Mouse (Mus musculus): ENCODE data around the gene Fyco1. TPM values are rescaled to one million over a fixed set of nuclear protein-coding genes. Genes with fewer than 3 reads are reported as not detected.

Gene Fyco1
- 3.4 and 6.3 TPM in 2 replicates for polyA plus RNA-seq (2012; rRNA removed)

DNA sequence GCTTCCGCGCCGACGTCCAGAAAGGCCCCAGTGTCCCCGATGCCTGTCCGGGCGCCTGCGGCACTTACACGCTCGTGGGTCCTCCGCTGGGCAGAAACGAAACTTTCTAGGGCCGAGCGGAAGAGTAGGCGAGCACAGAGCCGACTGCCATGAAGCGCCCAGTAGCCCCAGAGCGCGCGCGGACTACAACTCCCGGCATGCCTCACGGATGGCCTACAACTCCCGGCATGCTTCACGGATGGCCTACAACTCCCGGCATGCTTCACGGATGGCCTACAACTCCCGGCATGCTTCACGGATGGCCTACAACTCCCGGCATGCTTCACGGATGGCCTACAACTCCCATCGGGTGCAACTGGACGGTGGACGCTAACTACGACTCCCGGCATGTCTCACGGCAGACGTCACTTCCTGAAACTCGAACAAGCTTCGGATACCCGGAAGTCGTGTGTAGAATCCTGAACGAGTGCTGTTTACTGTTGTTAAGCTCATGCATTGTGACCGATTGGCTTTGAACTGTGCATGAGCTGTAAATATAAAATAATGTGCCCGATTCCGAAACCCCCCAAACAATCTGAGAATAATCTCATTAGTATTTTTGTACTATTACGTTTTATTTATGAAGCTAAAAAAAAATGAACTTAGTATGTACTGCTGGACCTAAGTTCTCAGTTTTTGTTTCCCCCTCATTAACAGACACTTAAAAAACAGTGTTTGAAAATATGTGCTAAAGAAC, at the start of gene Fyco1:
Gene Fyco1, minus strand, starts transcription at position 187 of the 736 bp plus-strand sequence.
- under 1% methylated on average over 47 of the region's 47 CpGs for WGBS
- DNase-seq (ENCODE audit: low read depth, low spot score): peak; percentile 96

DNA sequence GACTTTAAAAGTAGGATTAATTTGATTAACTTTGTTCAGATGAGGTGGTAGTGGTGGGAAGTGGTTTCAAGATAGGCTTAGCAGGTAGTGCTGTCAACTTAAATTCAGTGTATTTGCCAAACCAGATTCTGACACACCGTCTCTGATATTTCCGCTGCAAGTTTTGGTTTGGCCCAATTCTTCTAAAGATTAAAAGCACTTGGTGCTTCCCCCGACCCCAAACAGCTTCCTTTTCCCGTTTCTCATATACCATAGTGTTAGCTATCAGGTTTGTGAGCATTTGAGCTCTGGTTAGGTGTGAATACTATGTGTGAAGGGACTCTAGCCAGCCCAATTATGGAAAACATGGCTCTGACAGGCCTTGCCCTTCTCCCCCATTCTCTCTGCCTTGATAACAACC, 20.4 kb upstream of the Fyco1 start:
- WGBS: 62% methylated on average over 4 of the region's 4 CpGs
- DNase-seq (ENCODE audit: low read depth, low spot score): no peak

DNA sequence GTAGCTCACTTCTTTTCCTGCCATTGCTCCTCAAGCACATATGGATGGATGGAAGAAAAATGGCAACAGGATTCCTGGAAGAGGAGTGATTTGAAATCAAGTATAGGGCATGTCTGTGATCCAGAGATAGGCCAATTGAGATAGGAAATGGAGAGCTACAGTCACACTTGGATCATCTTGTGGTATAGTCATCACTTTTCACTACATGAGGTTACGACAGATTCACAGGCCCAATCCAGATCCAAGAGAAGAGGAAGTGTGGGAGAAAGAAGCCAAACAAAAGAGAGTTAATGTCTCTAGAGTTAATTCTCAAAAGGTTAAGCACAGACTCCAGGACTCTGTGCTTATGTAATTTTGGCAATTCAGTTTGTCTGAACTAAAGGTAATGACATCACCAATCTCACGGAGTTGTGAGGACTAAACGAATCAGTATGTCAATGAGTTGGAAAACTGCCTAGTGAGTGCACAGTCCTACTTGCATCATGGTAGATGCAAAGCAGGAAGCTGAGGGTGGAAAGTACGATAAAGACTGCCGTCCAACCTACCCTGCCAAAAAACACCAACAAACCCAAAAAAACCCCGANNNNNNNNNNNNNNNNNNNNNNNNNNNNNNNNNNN, 17.6 kb upstream of the Fyco1 start:
- 43% methylated on average over 6 of the region's 6 CpGs for WGBS
- DNase-seq (ENCODE audit: low read depth, low spot score): no peak

DNA sequence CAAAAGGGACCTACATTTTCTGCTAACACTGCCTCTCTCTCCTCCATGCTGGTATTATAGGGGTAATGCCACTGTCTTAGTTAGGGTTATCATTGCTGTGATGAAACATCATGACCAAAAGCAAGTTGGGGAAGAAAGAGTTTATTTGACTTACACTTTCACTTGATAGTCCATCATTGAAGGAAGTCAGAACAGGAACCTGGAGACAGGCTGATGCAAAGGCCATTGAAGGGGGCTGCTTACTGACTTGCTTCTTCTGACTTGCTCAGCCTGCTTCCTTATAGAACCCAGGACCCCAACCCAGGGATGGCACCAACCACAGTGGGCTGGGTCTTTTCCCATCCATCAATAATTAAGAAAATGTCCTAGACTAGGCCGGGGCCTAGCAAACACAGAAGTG, 11.9 kb upstream of the Fyco1 start:
- WGBS: 97% methylated on average over 1 of the region's 1 CpGs
- no peak for DNase-seq (ENCODE audit: low read depth, low spot score)

DNA sequence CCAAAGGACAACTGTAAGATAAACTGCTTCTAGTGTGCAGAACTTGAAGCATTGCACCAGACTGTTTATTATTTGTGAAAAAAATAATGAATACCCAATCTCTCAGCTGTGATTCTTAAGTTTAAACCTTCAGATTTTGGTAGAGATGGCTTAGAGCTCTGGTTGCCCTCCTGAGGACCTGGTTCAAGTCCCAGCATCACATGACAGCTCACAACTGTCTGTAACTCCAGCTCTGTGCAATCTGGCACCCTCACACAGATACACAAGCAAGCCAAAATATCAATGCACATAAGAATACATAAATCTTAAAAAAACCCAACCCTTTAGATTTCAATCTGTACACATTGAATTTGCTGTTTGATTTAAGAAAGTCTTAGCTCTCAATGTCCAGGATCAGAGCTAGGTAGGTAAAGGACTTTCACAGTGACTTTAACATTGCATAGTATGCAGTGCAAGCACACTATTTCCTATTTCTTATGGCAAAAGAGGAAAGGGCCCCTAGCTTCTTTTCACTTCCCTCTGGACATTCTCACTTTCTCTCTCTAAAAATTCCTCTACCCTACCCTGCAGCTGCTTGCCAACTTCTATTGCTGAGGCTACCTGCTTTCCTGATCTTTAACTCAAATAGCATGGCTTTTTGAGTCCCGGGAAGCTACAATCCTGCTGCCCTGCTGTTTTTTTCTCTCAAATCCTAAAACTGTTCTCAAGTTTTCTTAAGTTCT, 11.4 kb upstream of the Fyco1 start:
- WGBS: 84% methylated on average over 1 of the region's 1 CpGs
- no peak for DNase-seq (ENCODE audit: low read depth, low spot score)

DNA sequence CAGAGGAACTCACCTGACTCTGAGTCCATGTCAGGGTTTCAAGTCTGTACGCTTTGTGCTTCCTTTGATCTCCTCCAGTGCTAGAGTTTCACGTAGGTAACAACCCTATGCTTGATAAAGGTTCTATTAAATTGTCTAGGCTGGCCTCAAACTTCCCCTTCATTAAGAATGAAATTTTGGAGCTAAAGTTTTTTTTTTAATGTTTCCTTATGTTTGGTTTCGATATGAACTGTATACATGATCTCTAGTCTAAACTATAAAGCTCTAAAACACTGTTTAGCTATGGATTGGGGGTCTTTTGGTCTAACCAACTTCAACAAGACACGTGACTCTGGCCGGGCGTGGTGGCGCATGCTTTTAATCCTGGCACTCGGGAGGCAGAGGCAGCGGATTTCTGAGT, 10.2 kb upstream of the Fyco1 start, which contains the start of gene Xcr1:
Gene Xcr1, minus strand, starts transcription at position 101 of the 400 bp plus-strand sequence.
- DNase-seq (ENCODE audit: low read depth, low spot score): no peak
- 74% methylated on average over 9 of the region's 9 CpGs for WGBS

DNA sequence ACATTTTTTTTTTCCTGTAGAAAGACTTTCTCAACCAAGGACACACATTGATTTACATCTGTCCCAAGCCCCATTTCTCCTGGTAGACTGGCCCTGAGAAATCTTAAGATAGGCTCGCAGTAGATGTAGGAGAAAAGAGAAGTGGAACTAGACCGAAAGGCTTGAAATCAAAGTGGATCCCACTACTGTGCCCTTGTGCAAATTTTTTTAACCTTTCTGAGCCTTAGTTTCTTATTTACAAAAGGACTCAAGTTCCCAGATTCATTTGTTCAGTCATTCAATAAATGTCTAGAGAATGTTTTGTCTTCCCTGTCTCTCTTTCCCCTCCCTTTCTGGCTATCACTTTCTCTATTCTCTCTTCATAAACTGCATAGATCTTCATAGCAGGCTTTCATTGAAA, 5.1 kb upstream of the Fyco1 start:
- 69% methylated on average over 2 of the region's 2 CpGs for WGBS
- no peak for DNase-seq (ENCODE audit: low read depth, low spot score)

DNA sequence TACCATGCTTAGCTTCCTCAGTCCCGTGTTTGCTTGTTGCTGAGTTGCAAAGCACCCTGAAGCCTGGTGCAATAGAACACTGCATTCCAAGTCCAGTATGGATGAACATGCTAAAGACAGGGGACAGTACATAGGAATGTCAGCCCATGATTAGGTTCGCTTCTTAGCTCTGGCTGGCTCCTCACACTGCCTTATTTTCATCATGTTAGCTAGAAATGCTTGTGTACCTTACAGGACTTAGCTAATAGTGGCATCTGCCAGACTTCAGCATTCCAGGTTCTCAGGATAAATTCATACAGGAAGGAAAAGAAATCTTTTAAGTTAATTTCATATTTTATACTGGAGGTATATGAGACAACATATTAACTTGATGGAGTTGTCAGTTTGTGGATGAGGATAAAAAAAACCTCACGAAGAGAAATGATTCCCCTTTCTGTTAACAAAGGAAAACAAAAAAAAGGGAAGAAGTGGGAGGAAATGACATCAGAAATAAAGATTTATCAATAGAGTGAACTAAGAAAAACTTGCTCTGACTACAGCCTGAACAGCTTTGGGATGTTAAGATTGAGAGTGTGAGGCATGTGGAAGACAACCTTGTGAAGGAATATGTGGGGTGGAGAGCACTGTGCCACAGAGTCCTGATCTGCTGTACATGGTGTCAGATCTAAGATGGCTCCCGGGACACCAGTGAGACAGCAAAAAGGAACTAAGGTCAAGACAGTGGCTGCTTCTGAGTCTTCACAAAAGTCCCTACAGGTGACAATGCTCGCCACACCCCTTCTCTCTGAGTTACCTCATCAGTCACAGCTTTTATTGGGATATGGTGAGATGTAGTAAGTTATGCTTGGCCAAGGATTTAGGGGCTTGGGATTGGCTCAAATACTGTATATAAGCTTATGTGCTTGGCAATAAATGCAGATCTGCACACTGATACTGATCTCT, 1.0 kb upstream of the Fyco1 start:
- WGBS: 55% methylated on average over 5 of the region's 5 CpGs
- no peak for DNase-seq (ENCODE audit: low read depth, low spot score)

DNA sequence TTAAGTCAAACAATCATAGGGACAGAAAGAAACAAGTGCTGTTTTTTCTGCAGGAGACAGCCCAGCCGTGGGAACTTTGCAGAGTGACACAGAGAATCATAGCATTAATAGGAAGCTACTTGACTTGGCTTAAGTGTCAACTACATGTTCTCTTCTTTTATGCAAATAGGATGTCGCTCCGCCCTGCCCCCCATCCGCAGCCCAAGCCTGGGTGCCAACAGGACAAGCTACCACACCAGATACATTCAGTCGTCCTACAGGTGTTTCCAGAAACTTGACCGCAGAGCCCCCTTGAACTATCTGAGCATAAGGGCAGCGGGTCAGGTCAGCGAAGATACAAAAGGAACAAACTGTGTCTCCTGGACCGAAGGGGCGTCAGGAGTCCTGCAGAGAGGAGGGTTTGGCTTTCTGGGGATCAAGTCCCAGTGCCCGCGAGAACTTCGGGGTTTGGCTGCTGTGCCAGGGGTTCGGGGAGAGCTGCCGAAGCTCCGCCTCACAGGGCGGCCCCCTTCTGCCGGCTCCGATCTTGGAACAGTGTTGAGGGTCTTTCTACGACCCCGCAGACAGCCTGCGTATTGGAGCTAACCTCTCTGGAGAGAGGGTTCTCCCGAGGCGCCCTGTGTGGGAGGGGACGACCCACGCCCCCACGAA, 512 bp downstream of the Fyco1 start:
- DNase-seq (ENCODE audit: low read depth, low spot score): peak; percentile 31

DNA sequence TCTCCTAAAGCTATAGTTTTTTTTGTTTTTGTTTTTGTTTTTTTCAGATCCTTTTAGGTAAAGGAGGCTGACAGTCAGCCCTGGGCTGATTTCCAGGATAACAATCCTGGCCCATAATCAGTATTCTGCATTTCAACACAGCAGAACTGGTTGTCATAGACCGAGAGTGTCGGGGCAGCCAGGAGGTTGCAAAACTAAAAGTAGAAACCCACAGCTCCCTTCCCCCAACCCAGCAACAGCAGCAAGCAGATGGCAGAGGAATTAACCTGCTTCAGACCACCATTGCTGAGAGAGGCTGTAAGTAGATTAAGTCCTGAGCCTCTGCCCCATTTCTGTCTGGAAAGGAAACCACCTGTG, 1.0 kb downstream of the Fyco1 start:
- no peak for DNase-seq (ENCODE audit: low read depth, low spot score)
- 3% methylated on average over 2 of the region's 2 CpGs for WGBS

More for the DNA sequence above, 512 bp downstream of the Fyco1 start:
- WGBS: under 1% methylated on average over 27 of the region's 27 CpGs

DNA sequence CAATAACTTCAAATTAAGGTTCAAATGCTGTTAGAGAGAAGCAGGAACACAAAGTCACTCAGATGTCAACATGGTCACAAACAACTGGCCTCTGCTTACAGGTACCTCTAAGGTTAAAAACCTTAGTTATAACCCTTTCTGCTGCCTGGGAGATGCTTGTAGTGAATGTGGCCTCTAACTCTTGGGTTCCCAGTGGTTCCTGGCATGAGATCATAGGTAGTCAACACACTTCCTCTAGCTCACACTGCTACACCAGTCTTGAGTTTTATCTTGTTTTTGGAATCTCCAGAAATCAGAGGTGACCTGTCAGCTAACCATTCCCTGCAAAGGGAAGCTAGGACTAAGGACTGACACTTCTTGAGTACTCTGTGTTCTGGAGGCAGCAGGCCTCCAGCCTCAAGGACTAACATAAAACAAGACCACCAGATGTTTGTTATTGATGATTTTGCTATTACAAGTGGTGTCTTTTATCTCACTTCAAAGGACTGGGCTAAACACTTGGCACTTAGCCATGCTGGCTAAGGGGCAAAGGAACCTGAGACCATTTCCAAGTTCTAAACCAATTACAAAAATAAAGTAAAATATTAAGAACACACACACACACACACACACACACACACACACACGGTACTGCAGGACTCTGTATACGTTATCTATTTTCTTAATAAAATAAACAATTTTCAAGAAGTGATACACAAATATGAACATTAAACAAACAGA, 1.6 kb downstream of the Fyco1 start:
- 36% methylated on average over 2 of the region's 2 CpGs for WGBS
- DNase-seq (ENCODE audit: low read depth, low spot score): no peak

DNA sequence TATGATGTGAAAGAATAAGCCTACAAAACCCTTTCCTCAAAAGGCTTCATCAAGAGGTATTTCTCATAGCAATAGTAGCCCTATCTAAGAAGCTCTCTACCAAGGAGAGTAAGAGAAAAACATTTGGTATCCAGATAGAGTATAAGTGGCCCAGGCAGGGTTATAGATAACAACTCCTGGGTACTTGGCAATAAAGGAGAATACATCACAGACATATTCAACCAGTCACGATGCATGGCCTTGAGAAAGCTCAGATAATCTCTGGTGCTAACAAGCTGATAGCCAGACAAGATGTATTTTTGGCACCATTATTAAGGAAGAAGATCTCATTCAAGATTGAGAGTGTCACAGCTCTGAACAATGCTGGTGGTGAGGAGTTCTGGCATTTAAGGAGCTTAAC, 5.2 kb downstream of the Fyco1 start:
- 79% methylated on average over 1 of the region's 1 CpGs for WGBS
- no peak for DNase-seq (ENCODE audit: low read depth, low spot score)

DNA sequence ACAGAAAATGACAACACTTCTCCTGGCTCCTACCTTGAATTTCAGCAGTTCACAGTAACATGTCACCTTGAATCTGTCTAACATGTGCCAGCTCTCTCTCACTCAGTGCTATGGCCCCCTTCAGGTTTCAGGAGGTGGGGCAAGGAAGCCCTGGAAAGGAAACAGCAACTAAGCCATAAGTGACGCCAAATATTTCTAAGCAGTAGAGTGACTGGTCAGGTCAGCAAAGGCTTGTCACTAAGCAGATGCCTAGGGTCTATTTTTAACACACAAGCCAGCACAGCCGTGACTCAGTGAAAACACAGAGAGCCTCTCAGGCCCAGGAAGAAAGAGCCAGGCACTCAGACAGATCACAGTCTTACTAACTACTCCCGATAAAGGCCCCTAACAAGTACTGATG, 6.6 kb downstream of the Fyco1 start:
- no peak for DNase-seq (ENCODE audit: low read depth, low spot score)
- 55% methylated on average over 3 of the region's 3 CpGs for WGBS

DNA sequence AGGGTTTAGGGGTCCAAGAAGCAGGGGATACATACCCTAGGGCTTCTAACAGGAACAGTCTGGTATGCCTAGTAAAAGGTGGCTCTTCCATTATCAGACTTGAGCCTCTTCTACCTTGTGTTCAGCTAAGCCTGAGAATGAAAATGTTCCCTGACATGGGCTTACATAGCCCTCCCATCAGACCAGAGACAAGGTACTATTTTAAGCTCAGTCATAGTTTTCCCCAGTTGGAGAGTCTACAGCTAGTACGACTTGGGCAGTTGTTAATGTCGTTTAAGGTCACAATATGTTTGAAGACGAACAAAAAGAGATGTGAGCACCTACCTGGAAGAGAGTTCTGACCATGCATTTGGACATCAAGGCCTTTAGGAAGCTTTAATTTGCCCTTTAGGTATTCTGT, 7.2 kb downstream of the Fyco1 start:
- 82% methylated on average over 3 of the region's 3 CpGs for WGBS
- no peak for DNase-seq (ENCODE audit: low read depth, low spot score)

DNA sequence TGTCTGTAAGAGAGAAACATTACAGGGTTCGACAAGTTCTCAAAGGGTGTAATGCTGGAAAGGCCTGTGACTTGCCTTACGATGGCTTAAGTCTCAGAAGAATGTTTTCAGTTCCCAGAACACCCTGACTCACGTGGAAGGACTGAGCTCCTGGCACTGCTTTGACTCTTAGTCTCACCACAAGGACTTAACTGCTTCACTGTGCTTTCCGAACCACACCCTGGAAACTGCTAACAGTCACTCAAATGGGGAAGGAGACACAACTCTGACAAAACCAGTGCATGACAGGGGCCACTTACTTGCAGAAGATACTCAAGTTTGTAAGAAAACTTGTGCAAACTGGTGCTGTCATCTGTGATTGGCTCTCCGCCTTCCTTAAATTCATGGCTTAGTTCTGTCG, 11.5 kb downstream of the Fyco1 start:
- WGBS: 88% methylated on average over 6 of the region's 6 CpGs
- no peak for DNase-seq (ENCODE audit: low read depth, low spot score)

DNA sequence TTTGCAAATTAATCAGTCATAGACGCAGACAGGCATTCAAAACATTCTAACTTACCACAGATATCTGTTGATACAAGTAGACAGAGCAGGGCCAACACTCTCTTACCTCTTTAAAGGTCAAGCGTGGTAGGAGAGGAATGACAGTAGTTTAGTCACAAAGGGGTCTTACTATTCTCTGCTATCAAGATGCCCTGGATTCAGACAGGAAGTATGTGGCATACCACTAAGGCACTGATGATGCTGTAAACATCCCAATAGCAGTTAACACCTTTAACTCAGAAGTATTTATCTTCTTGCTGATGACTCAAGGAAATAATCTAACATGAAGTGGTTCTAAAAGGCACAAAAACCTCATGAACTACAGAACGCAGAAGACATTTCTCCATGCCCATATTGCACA, 15.8 kb downstream of the Fyco1 start:
- 95% methylated on average over 3 of the region's 3 CpGs for whole genome bisulfite sequencing
- no peak for DNase-seq (ENCODE audit: low read depth, low spot score)

DNA sequence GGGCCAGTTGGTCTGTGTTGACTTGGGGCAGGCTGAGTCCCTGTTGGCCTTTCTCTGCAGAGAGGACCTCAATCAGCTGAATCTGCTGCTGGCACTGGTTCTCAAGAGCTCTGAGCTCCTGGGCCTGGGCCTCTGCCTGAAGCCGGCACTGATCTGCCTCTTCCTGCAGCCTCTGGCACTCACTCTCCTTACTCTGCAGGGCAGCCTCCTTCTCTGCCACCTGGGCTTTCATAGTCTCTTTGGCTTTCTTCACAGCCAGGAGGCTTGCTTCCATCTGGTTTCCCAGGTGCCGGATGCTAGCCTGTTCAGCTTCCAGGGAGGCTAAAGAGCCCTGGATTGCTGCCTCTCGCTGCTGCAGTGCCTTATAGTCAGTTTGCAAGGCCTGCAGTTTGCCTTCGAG, 22.8 kb downstream of the Fyco1 start:
- no peak for DNase-seq (ENCODE audit: low read depth, low spot score)
- WGBS: 97% methylated on average over 4 of the region's 4 CpGs

DNA sequence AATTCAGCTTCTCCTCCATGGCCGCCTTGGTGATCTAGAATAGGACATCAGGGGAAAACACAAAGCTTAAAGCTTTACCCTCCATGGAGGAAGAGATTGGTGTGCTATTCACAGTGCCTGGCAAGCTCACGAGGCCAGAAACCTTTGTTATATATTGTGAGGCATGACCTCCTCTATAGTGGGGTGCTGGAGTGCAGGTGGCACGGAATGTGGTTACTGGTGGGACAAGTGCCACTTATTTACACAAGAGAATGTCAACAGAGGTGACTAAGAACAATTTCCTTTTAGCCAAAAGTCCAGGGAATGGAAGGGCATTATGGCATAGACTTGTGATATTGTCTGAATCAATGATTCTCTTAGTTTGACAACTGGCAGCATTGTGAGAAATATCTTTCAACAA, 25.1 kb downstream of the Fyco1 start:
- 55% methylated on average over 3 of the region's 3 CpGs for whole genome bisulfite sequencing
- DNase-seq (ENCODE audit: low read depth, low spot score): no peak

DNA sequence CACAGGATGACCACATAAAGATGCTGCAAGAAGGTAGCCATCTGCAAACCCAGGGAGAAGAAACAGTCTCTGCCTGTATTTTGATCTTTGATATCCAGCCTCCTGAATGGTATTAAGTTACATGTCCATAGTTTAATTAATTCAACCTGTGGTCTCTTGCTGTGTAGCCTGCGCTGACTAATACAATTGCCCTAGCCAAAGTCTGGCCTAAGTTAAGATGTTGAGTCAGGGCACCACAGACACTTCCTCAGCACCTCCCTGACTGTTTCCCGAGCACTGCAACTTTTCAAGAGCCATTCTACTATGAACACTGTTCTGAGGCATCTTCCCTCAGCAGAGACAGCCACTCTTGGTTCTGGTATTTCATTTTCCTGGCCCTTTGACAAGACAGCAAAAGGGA, 33.1 kb downstream of the Fyco1 start:
- 86% methylated on average over 2 of the region's 2 CpGs for WGBS
- no peak for DNase-seq (ENCODE audit: low read depth, low spot score)

All from large intestine, adult 2 months (tissue).